Mouse (Mus musculus) urinary bladder, postnatal 4 days (tissue): ENCODE data around the gene Pyroxd1.
A peak's percentile ranks its signal among the peaks of the same experiment; 100 is the strongest.

ENCODE experiments used
- DNase-seq, 2 experiments: peaks; one replicate each; pipeline ENCODE4 v3.0.0; 2021 to 2022; ENCODE audit warnings: low spot score in 2 of 2

Pyroxd1 gene

DNA sequence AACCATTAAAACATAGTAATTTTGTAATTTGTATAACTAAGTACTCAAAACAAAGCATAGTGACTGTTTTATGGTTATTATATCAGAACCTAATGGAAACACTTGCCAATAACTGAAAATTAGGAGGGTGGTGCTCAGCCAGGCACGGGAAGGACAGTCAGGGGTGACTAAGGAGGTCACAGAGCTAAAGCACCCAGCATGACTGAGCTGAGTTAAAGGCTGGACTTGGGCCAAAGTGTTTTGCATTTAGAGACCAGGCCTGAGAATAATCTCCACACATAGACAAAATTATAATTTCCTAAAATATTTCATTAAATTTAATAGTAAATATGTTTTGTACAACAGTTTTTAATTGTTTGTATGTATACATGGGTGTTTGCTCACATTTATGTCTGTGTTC lies 31.6 kb downstream of the Pyroxd1 start:
- no peak for DNase-seq

DNA sequence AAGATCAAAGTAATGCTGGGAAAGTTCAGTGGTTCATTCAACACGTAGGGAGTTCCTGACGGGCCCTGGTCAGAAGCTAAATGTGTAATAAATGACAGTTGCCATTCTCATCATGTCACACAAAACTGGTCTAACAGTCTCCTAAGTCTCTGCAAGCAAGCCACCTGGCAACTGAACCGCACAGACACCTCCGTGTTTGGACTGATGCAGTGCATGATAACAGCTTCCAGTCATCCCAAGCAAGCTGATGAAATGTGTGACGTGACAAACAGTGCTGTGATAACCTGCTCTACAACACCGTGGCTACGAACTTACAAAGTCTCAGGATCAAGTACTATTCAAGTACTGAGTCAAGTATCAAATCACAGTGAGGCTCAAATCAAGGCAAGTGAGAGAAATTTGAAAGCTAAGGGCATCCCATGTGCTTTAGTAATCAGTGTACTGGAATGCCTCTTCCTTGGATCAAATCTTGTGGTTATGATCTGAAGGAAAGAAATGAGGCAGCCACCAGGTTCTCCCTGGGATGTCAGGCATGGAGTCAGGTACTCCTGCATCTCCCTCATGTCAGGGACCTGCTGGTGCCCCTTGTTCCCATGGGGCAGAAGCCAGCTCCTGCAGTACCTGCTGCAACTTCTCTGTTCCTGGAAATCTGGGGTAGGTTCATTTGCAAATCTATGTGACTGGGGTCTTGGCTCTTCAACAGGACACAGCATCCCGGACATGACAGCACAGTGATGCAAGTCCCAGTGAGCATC lies 33.3 kb downstream of the Pyroxd1 start:
- no peak for DNase-seq

DNA sequence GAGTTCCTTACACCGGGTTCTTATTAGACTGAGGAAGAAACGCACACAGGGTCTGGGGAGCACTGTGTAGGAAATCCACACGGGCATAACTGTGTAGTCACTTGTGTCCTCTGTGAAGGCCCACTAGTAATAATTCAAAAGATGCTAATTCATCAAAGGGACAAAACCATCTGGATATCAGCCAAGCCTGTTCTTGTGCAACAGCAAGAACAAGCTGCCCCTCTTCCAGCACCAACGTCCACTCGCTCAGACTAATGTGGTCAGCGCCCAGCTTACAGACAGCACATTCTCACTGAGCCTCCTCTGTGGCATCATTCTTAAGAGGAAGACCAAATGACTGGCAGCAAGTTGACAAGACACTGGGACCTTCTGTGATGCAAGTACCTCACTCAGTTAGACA lies 34.5 kb downstream of the Pyroxd1 start:
- DNase-seq, result no peak

DNA sequence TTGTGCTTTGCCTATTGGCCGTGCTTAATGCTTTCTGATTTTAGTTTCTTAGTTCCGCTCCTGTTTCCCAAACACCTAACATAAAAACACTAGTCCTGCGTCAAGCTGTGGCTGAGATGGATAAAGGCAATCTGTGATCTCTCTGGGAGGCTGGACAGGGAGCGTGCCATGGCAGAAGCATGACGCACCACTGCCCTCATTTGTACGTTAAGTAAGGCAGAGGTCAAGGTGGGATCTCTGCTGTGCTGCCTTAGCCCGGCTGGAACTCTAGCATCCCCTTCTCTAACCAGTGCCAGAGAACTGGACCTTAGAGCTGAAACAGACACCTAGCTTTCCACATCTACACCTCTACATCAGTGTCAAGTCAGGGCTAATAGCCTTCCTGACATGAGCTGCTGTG lies 36.2 kb downstream of the Pyroxd1 start:
- DNase-seq, result no peak

DNA sequence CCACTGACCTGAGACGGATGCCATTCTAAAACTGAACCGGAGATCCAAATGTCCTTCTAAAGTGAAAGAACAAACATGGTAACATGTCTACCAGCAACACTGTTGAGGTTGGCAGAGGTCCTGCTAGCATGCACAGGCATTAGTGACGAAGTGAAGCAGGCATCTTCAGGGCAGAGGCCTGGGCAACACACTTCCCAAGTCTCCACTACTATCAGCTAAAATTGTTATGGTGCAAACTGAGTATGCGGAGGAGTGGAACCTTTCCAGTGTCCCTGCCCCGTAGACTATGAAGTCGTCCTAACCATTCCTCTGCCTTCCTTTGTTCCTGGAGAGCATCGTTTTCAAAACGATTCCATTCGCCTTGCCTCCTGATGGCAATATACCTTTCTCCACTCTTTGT lies 39.1 kb downstream of the Pyroxd1 start:
- DNase-seq, result no peak

DNA sequence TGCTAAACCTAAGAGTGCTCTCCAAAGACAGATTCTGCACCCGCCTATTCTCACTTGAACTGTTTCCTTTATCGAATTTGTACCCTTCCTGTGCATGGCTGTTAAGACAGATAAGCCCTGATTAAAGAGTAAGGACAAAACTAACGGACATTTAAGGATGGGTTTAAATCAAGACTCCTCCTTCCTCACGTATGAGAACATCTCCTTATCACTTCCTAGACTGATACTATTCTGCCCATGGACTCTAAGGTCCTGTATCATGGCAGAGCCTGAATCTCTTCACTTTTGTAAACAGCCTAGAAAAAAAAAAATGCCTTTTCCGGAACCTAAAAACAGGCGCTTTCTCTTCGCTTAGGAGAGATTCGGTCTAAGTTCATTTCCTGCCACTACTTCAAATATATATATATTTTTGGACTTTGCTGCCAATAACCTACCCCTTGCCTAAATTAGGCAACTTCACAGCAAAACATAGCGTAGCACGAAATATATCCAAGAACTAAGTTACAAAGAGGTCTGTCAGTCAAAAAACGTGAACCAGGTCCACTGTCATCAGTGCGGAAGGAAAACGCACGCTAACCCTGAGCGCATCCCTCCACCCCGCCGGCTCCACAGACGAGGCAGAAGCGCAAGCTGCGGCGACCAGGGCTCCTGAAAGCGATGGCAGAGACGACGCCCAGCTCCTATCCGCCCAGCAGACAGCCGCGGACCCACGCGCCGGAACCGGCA lies 41.0 kb downstream of the Pyroxd1 start:
- DNase-seq, result no peak

DNA sequence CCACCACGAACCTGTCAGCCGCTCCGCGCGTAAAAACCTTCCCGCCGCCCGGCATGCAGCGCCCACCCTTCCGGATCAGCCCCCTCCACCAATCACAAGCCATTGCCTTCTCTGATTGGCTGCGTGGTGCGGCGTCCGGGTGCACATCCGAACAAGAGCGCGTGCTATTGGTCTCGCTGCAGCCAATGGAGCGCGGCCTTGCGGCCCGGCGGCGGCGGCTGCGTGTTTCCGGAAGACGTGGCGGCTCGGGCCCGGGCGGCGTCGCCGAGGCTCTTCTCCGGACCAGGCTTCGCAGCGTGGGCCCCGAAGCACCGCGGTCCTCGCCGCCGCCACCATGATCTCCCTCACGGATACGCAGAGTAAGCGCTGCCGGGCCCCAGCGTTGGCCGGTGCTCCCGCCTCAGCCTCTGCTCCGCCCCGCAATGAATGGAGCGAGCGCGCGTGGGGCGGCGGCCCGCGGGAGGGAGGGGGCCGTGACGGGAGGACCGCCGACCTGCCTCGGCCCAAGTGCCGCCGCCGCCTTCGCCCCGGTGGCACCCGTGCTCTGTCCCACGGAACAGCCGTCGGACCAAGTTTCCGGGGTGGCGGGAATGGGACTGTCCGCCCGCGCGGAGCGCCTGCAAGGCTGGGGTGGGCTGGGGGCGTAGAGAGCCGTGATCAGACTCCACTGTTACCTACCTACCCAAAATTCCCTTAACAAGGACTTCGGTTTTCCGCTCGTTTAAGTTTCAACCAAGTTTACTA lies 41.7 kb downstream of the Pyroxd1 start, which contains the start of the genes Recql and Golt1b:
Gene Recql, minus strand, starts transcription at position 77 of the 744 bp plus-strand sequence.
Gene Golt1b, plus strand, starts transcription at position 211 of the 744 bp plus-strand sequence.
- peak; percentile 98 for DNase-seq

DNA sequence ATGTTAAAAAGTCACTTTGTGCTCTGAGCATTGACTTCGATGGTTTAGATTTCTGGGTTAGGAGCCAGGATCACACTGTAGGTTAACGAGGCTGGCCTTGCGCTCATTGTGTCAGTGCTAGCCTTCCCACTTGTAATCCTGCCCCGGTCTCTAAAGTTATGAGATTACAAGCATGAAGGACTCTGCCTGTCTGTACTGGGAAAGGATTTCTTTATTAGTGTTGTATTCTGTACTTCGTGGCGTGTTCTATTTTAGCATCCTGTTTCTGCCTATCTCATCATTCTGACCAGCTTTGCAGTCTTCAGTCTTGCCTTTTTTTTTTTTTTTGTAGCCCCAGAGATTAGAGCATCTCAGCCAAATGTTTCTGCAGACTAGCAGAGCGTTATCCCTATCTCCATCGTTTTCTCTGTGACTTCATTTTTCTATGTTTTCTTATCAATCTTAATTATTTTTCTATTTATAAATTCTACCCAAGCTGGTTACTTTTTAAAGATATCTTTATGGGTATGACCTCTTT lies 42.4 kb downstream of the Pyroxd1 start:
- no peak for DNase-seq

DNA sequence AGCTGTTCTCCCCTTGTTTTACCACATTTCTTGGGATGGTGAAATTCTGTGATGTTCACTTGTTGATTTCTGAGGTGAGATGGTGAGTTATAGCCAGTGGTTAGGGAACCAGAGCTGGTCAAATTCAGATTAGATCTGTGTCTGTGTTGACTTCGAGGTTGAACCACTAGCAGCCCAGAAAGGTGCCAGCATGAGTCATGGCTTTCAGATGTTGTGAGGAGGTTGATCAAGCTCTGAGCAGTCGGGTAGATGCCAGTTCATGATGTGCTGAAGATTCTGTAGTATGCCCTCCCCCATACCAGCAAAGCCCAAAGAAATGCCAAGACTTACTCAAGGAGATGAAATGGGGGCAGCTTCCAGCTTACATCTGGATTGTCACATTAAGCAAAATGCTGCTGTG lies 43.6 kb downstream of the Pyroxd1 start:
- DNase-seq, result no peak

DNA sequence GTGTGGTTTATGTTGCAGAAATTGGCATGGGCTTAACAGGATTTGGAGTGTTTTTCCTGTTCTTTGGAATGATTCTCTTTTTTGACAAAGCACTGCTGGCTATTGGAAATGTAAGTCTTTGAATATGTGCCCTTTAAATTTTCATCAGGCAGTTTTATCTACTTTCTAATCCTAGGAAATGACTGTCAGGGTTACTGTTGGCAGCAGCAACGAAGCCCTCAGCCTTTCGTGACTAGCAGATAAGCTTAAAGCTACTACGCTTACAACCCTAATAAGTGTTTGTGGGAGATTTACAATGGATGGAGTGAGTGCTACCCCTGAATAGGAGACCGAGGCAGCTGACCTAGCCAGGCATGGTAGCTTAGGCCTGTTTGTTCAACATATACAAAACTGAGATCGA lies 46.9 kb downstream of the Pyroxd1 start:
- no peak for DNase-seq

DNA sequence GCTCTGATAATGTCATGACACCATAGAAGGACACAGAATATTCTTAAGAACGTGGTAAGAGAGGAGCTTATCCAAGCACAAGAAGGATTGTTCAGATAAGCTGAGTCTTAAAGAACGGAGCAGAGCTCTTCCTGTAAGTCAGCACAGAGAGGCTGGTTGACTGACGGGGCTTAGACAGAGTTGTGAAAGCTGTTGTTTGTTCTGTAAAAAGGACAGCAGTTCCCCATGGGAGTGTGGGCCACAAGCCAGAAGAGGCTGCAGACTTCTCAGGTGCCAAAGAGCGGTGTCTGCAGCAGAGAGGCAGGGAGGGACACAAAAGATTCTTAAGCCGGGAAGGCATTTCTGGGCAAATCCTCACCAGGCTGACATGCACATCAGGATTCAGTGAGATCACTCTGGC lies 49.2 kb downstream of the Pyroxd1 start:
- DNase-seq, result peak in 1 of 2 experiments; percentile 57

DNA sequence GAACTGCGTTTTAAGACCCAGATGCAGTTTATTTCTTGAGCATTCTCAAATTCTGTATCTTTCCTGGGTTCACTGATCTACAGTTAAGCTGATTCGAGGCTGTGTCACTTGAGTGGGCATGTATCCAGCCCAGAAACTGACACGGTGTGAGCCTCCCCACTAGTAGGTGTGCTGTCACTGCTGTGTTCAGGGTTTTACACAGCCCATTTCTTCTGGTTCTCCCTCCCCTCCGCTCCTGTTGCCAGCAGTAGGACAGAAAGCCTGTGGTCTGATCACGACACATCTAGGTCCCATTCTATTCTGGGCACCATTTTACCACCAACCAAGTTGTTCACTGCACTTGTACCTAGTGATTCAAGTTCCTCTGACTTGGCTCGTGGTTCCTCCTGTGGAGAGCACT lies 50.3 kb downstream of the Pyroxd1 start:
- peak in 1 of 2 experiments; percentile 17 for DNase-seq

DNA sequence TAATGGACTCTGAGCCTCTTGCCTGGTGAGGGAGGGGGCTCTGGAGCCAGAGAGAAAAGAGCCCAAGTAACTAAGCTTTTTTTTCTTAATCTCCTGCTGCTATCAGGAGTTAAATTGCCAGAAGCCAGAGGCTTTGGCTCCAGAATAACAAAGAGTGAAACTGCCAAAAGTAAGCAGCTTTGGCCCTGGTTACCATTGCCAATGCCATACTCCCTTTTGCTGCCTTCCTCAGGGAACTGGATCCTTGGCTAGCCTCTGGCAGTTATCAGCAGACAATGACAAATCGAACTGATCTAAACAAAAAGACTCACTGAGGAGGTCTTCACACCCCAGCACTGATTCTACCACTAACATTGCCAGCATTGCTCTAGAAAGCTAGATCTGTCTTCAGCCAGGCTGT lies 65.7 kb downstream of the Pyroxd1 start:
- DNase-seq, result no peak
